8 mouse cellular contexts compared by ENCODE assay signal in the genomic region with DNA sequence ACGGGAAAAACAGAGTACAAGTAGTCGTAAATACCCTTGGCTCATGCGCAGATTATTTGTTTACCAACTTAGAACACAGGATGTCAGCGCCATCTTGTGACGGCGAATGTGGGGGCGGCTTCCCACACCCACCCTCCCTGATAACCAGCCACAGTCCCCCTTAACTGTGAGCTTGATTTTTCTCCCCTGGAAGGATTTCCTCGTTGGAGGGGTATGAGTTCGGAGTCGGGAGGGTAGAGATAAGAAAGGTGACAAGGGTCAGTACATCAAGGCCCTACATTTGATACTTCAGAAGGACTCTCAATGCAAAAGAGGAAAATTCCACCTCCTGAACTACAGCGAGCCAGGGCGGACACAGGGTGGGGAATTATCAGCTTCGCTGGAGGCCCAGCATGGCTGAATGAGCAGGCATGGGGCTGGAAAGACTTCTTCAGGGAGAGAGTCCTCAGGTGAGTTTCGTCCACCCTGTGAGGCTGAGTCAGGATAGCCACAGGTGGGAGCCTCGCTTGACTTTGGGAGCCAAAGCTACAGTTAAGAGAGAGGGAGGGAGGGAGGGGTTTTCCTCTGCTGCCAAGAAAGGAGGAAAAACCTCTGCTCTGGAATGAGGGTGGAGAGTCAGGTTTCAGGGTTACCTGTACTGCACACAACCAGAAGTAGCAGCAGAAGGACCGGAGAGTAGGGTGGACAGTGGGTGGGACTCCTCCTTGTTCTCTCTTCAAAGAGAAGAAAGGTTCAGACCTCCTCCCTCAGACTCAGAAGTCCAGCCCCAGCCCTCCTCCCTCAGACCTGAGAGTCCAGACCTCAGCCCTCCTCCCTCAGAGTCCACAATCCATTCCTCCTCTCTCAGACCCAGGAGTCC. TPM values are rescaled to one million over a fixed set of nuclear protein-coding genes. Genes with fewer than 3 reads are reported as not detected.
DNase-seq lines count a peak whose midpoint lies in the region; ATAC-seq and TF ChIP-seq lines count a peak whose summit lies in the region.

Eps8l1 (plus strand) TSS at position 99 of the 859 bp plus-strand sequence.

- no peak for DNase-seq in heart, adult 2 months
- DNase-seq in heart, postnatal 36 days: no peak
- peak; percentile 17 for DNase-seq in brain, embryonic 14.5 days (ENCODE audit: low read depth)
- DNase-seq in lung, postnatal 36 days: peak; percentile 79
- no peak for DNase-seq in layer of hippocampus, postnatal 25 days (ENCODE audit: extremely low spot score in 1 of 2, low spot score in 1 of 2)
- no peak for DNase-seq in gastrocnemius, adult 18-20 months (ENCODE audit: low spot score)
- no peak for DNase-seq in layer of hippocampus, adult 11-12 months (ENCODE audit: low spot score)

- H3K9me3 ChIP-seq in hindbrain, embryonic 16.5 days (ENCODE audit: control insufficient read depth, low read length): no peaks in the 10 kb centered on the region

- no peak for TF ChIP-seq CTCF in heart, adult 2 months (IDR thresholded peaks at IDR 0.05)
- TF ChIP-seq CTCF in brain, embryonic 14.5 days (IDR thresholded peaks at IDR 0.05; ENCODE audit: borderline replicate concordance, extremely low read depth, insufficient read depth, insufficient read length): no peak

- no peaks in the 10 kb centered on the region for H3K36me3 ChIP-seq in heart, adult 2 months (ENCODE audit: control insufficient read depth, insufficient read depth, low read length)
- no peaks in the 10 kb centered on the region for H3K36me3 ChIP-seq in hindbrain, embryonic 16.5 days (ENCODE audit: control insufficient read depth, insufficient read depth, low read length)

- intact Hi-C loops in heart, adult 2 months (cut with DNase I): no loop called here
- intact Hi-C loops in heart, postnatal 36 days (cut with DNase I): loop anchor here (10.0 kb wide), 1 partner anchor 426 kb away; no protein-coding TSS in a partner anchor

- whole genome bisulfite sequencing in heart, adult 2 months: 56% methylated on average over 13 of the region's 16 CpGs
- WGBS in hindbrain, embryonic 16.5 days: 73% methylated on average over 13 of the region's 16 CpGs

- no peak for TF ChIP-seq EP300 in heart, adult 2 months (IDR thresholded peaks at IDR 0.05; ENCODE audit: insufficient read depth, low read depth, low read length)

- H3K27ac ChIP-seq in heart, adult 2 months: peak within 1 kb of the TSS; percentile 74
- H3K27ac ChIP-seq in hindbrain, embryonic 16.5 days (ENCODE audit: low read depth, low read length): no peak within 1 kb of the TSS

- H3K79me2 ChIP-seq in heart, adult 2 months (replicated peaks; ENCODE audit: control insufficient read depth, insufficient read depth, low read length): no peaks in the 10 kb centered on the region

- peak; percentile 69 for ATAC-seq in hindbrain, embryonic 16.5 days

- no peak for TF ChIP-seq POLR2A in heart, adult 2 months (IDR thresholded peaks at IDR 0.05; ENCODE audit: insufficient read depth, low read depth, low read length)
- TF ChIP-seq POLR2A in brain, embryonic 14.5 days (IDR thresholded peaks at IDR 0.05; ENCODE audit: borderline replicate concordance, extremely low read depth, insufficient read depth, insufficient read length, poor library complexity, severe bottlenecking): no peak

- H3K4me1 ChIP-seq in heart, adult 2 months (ENCODE audit: control insufficient read depth, insufficient read depth, low read length): no peaks in the 10 kb centered on the region
- H3K4me1 ChIP-seq in hindbrain, embryonic 16.5 days (ENCODE audit: control insufficient read depth, insufficient read depth, low read depth, low read length): no peaks in the 10 kb centered on the region

- H3K4me2 ChIP-seq in hindbrain, embryonic 16.5 days (ENCODE audit: low read length): peak within 1 kb of the TSS; percentile 46

- peak within 1 kb of the TSS; percentile 34 for H3K4me3 ChIP-seq in heart, adult 2 months
- H3K4me3 ChIP-seq in hindbrain, embryonic 16.5 days (ENCODE audit: low read length): peak within 1 kb of the TSS; percentile 26

- H3K27me3 ChIP-seq in heart, adult 2 months (ENCODE audit: control insufficient read depth, insufficient read depth, low read length): no peaks in the 10 kb centered on the region
- H3K27me3 ChIP-seq in hindbrain, embryonic 16.5 days (replicated peaks; ENCODE audit: control insufficient read depth, insufficient read depth, low read length): no peaks in the 10 kb centered on the region; the same call in 1 of the 2 replicates

- peak within 1 kb of the TSS; percentile 79 for H3K9ac ChIP-seq in heart, adult 2 months (ENCODE audit: low read depth, low read length)
- H3K9ac ChIP-seq in hindbrain, embryonic 16.5 days (ENCODE audit: low read depth, low read length): peak within 1 kb of the TSS; percentile 38

RNA-seq across cellular contexts. Expression of gene Eps8l1, which starts in this region (rescaled TPM):
- total RNA-seq in heart, adult 2 months (2021): 1 to 10 TPM; 3.3 to 3.5 TPM
- 0.74 and 0.82 TPM in 2 replicates for polyA plus RNA-seq in heart, adult 2 months (2012; rRNA removed)
- total RNA-seq in heart, postnatal 36 days (2021): 1 to 10 TPM; 1.5 to 3.5 TPM
- 5.6 and 6.9 TPM in 2 replicates for polyA plus RNA-seq in brain, embryonic 14.5 days (2012; rRNA removed)
- polyA plus RNA-seq in hindbrain, embryonic 16.5 days (2015; fragmentation: Nextera tagmentation; extraction: Ambion mirVana): 16.3 and 16.5 TPM in 2 replicates
- 1 to 10 TPM; 5.3 to 5.7 TPM for total RNA-seq in layer of hippocampus, postnatal 25 days (2021)
- 1 to 10 TPM; 1.9 to 3.5 TPM for total RNA-seq in gastrocnemius, adult 18-20 months (2021)

Comparison
In these comparisons a context has a peak if more than half of its experiments do, and no peak if none do; other contexts are left out.
1. DNase-seq: peak in brain, embryonic 14.5 days (single experiment) and lung, postnatal 36 days (single experiment); none in heart, adult 2 months (0 of 2), heart, postnatal 36 days (0 of 2), layer of hippocampus, postnatal 25 days (0 of 2), gastrocnemius, adult 18-20 months (single experiment) and layer of hippocampus, adult 11-12 months (single experiment).